Mouse (Mus musculus) hindbrain, embryonic 11.5 days (tissue): Measurements from ENCODE around the gene Per1. TPM values are rescaled to one million over a fixed set of nuclear protein-coding genes. Genes with fewer than 3 reads are reported as not detected.
A peak's percentile ranks its signal among the peaks of the same experiment; 100 is the strongest.

Experiments
- ATAC-seq: fragments of 200-750 bp; cut with Nextera tagmentation; 2 replicates; pipeline ENCODE4 v1.8.0; 2017; ENCODE audit warnings: mild to moderate bottlenecking, moderate TSS enrichment, moderate library complexity; ENCODE audit not compliant: low FRiP score
- DNase-seq: peaks from one replicate; pipeline ENCODE4 v3.0.0-alpha.2; 2015; ENCODE audit warnings: low spot score
- H3K27ac ChIP-seq: fragments of 300-500 bp; sonication (generic); 2 replicates; pipeline ENCODE4 v1.5.1; 2014; ENCODE audit warnings: mild to moderate bottlenecking, low read depth, low read length
- H3K27me3 ChIP-seq: fragments of 300-500 bp; sonication (generic); 2 replicates; pipeline ENCODE4 v1.6.1; 2014; ENCODE audit warnings: mild to moderate bottlenecking, low read length, moderate library complexity, mixed read lengths; ENCODE audit not compliant: control insufficient read depth, insufficient read depth
- H3K36me3 ChIP-seq: fragments of 300-500 bp; sonication (generic); 2 replicates; pipeline ENCODE4 v1.6.1; 2014; ENCODE audit warnings: mild to moderate bottlenecking, low read length, moderate library complexity, mixed read lengths; ENCODE audit not compliant: control insufficient read depth, insufficient read depth
- H3K4me1 ChIP-seq: fragments of 300-500 bp; sonication (generic); replicated peaks from 2 replicates; pipeline ENCODE4 v1.6.1; 2014; ENCODE audit warnings: low read length, mixed read lengths; ENCODE audit not compliant: control insufficient read depth, insufficient read depth
- H3K4me2 ChIP-seq: fragments of 300-500 bp; sonication (generic); replicated peaks from 2 replicates; pipeline ENCODE4 v1.6.1; 2014; ENCODE audit warnings: mild to moderate bottlenecking, low read depth, low read length
- H3K4me3 ChIP-seq: fragments of 300-500 bp; sonication (generic); 2 replicates; pipeline ENCODE4 v1.5.1; 2014; ENCODE audit warnings: low read depth, low read length
- H3K9ac ChIP-seq: fragments of 300-500 bp; sonication (generic); 2 replicates; pipeline ENCODE4 v1.6.1; 2014; ENCODE audit warnings: low read depth, low read length
- H3K9me3 ChIP-seq: fragments of 300-500 bp; sonication (generic); 2 replicates; pipeline ENCODE4 v1.6.1; 2016; ENCODE audit warnings: low read length; ENCODE audit not compliant: control insufficient read depth
- WGBS: fragments of 180-500 bp; shearing (Covaris S2); extraction: QIAGEN DNeasy Blood & Tissue Kit; methylation state at CpG from one replicate; pipeline ENCODE4 v1.1.7; 2014; 5-methylcytosine and 5-hydroxymethylcytosine counted together
- polyA plus RNA-seq: library from polyadenylated mRNA; unstranded; fragments of >200 nt; fragmentation: Nextera tagmentation; extraction: Ambion mirVana; gene quantifications from 2 replicates; pipeline ENCODE4 v1.2.1, GENCODE M21; 2014

The Per1 gene
- polyA plus RNA-seq, 1 experiment from 2014 or later: 7.4 TPM

- WGBS: 73% methylated on average over 6 of the region's 6 CpGs
- no peaks in the 10 kb centered on the region for H3K36me3 ChIP-seq
- H3K4me2 ChIP-seq: no peak overlapping the region
- no peaks in the 10 kb centered on the region for H3K9me3 ChIP-seq
- no peaks in the 10 kb centered on the region for H3K27me3 ChIP-seq
- H3K27ac ChIP-seq: no peak overlapping the region
- no peak overlapping the region for H3K4me3 ChIP-seq
- H3K9ac ChIP-seq: no peak overlapping the region
- no peak for ATAC-seq
- H3K4me1 ChIP-seq: peaks cover 13% of the 10 kb centered on the region
- no peak for DNase-seq
Observed at GRCm38 (mm10) chr11:69085608-69086007, 9.4 kb upstream of the Per1 start.

GRCm38 (mm10) chr11:69086390-69086789 lies 8.6 kb upstream of the Per1 start:
- peak overlapping the region; percentile 9; the same call in 1 of the 2 replicates for H3K27ac ChIP-seq
- WGBS: 68% methylated on average over 6 of the region's 6 CpGs
- no peak for DNase-seq
- no peaks in the 10 kb centered on the region for H3K36me3 ChIP-seq
- H3K27me3 ChIP-seq: no peaks in the 10 kb centered on the region
- no peaks in the 10 kb centered on the region for H3K9me3 ChIP-seq
- H3K4me1 ChIP-seq: peaks cover 13% of the 10 kb centered on the region
- H3K4me3 ChIP-seq: no peak overlapping the region
- no peak overlapping the region for H3K4me2 ChIP-seq
- H3K9ac ChIP-seq: no peak overlapping the region
- no peak for ATAC-seq

- WGBS: 29% methylated on average over 4 of the region's 4 CpGs
- no peak for ATAC-seq
Observed at GRCm38 (mm10) chr11:69087082-69087481, 7.9 kb upstream of the Per1 start.

GRCm38 (mm10) chr11:69087597-69087996 lies 7.4 kb upstream of the Per1 start:
- Histone ChIP-seq H3K4me3 (no peak overlapping the region), H3K27ac (peak overlapping the region; percentile 52), H3K9ac (peak overlapping the region; percentile 89; the same call in 1 of the 2 replicates), H3K36me3 (0 out of 2 replicates have a peak, but pooled peaks cover 1% of the 10 kb centered on the region), H3K4me1 (peaks cover 13% of the 10 kb centered on the region), H3K4me2 (no peak overlapping the region; the same call in 1 of the 2 replicates), H3K9me3 (no peaks in the 10 kb centered on the region), H3K27me3 (no peaks in the 10 kb centered on the region)
- ATAC-seq (no peak), DNase-seq (no peak)
- 74% methylated on average over 2 of the region's 2 CpGs for WGBS

More at GRCm38 (mm10) chr11:69087082-69087481, 7.9 kb upstream of the Per1 start:
- H3K4me2 ChIP-seq: no peak overlapping the region
- H3K9me3 ChIP-seq: no peaks in the 10 kb centered on the region
- H3K4me1 ChIP-seq: peaks cover 13% of the 10 kb centered on the region
- H3K27me3 ChIP-seq: no peaks in the 10 kb centered on the region
- H3K4me3 ChIP-seq: no peak overlapping the region
- H3K36me3 ChIP-seq: no peaks in the 10 kb centered on the region
- H3K9ac ChIP-seq: no peak overlapping the region
- H3K27ac ChIP-seq: peak overlapping the region; percentile 52; the same call in 1 of the 2 replicates
- DNase-seq: no peak

- Histone ChIP-seq H3K4me1 (peaks cover 13% of the 10 kb centered on the region), H3K27me3 (no peaks in the 10 kb centered on the region), H3K4me3 (peak within 1 kb of the TSS; percentile 81), H3K9me3 (no peaks in the 10 kb centered on the region), H3K4me2 (peak within 1 kb of the TSS; percentile 92), H3K9ac (peak within 1 kb of the TSS; percentile 89), H3K27ac (peak within 1 kb of the TSS; percentile 86), H3K36me3 (0 out of 2 replicates have a peak, but pooled peaks cover 3% of the 10 kb centered on the region)
- peak; percentile 98 for DNase-seq
- ATAC-seq: peak; percentile 86
- under 1% methylated on average over 60 of the region's 67 CpGs for WGBS
Observed at GRCm38 (mm10) chr11:69088103-69088855, 6.7 kb upstream of the Per1 start, which contains the start of gene Vamp2. Vamp2 (plus strand) TSS chr11:69088490.

- ATAC-seq (peak; percentile 18; the same call in 1 of the 2 replicates), DNase-seq (no peak)
- peak overlapping the region; percentile 92 for H3K4me2 ChIP-seq
- WGBS: 12% methylated on average over 25 of the region's 25 CpGs
- H3K9me3 ChIP-seq: no peaks in the 10 kb centered on the region
- no peaks in the 10 kb centered on the region for H3K27me3 ChIP-seq
- H3K9ac ChIP-seq: peak overlapping the region; percentile 89
- H3K27ac ChIP-seq: peak overlapping the region; percentile 86
- H3K36me3 ChIP-seq: 0 out of 2 replicates have a peak, but pooled peaks cover 3% of the 10 kb centered on the region
- H3K4me3 ChIP-seq: peak overlapping the region; percentile 81
- peaks cover 13% of the 10 kb centered on the region for H3K4me1 ChIP-seq
Observed at GRCm38 (mm10) chr11:69088856-69089615, 6.0 kb upstream of the Per1 start.

GRCm38 (mm10) chr11:69089616-69090290 lies 5.3 kb upstream of the Per1 start:
- ATAC-seq (no peak), DNase-seq (no peak)
- Histone ChIP-seq H3K9ac (peak overlapping the region; percentile 89; the same call in 1 of the 2 replicates), H3K36me3 (0 out of 2 replicates have a peak, but pooled peaks cover 3% of the 10 kb centered on the region), H3K27ac (no peak overlapping the region), H3K4me3 (peak overlapping the region; percentile 81), H3K4me2 (peak overlapping the region; percentile 92), H3K9me3 (no peaks in the 10 kb centered on the region), H3K27me3 (no peaks in the 10 kb centered on the region), H3K4me1 (peaks cover 13% of the 10 kb centered on the region)
- WGBS: 92% methylated on average over 12 of the region's 12 CpGs

- Histone ChIP-seq H3K4me1 (peaks cover 13% of the 10 kb centered on the region), H3K9me3 (no peaks in the 10 kb centered on the region), H3K9ac (0 out of 2 replicates have a peak overlapping the region, but pooled peaks have one; percentile 7), H3K36me3 (0 out of 2 replicates have a peak, but pooled peaks cover 3% of the 10 kb centered on the region), H3K27ac (no peak overlapping the region), H3K4me3 (no peak overlapping the region), H3K4me2 (no peak overlapping the region), H3K27me3 (no peaks in the 10 kb centered on the region)
- no peak for ATAC-seq
- DNase-seq: no peak
- 80% methylated on average over 6 of the region's 6 CpGs for WGBS
Observed at GRCm38 (mm10) chr11:69090367-69090766, 4.7 kb upstream of the Per1 start.
